Mouse (Mus musculus): ENCODE measurements around the gene Trip12.

Trip12 gene

GRCm38 (mm10) chr1:84860360-84861254 is 20.3 kb upstream of the Trip12 start:
- no peak for DNase-seq (ENCODE audit: extremely low read depth, insufficient read length, low spot score)

GRCm38 (mm10) chr1:84859597-84859996 is 19.3 kb upstream of the Trip12 start:
- no peak for DNase-seq (ENCODE audit: extremely low read depth, insufficient read length, low spot score)

- DNase-seq (ENCODE audit: extremely low read depth, insufficient read length, low spot score) = no peak
Measured at GRCm38 (mm10) chr1:84855756-84856155, 15.4 kb upstream of the Trip12 start.

GRCm38 (mm10) chr1:84854966-84855365 is 14.7 kb upstream of the Trip12 start:
- no peak for DNase-seq (ENCODE audit: extremely low read depth, insufficient read length, low spot score)

GRCm38 (mm10) chr1:84853721-84854120 is 13.4 kb upstream of the Trip12 start:
- DNase-seq (ENCODE audit: extremely low read depth, insufficient read length, low spot score) = no peak

- DNase-seq (ENCODE audit: extremely low read depth, insufficient read length, low spot score) = no peak
Measured at GRCm38 (mm10) chr1:84851512-84852235, 11.4 kb upstream of the Trip12 start.

GRCm38 (mm10) chr1:84850471-84850870 is 10.2 kb upstream of the Trip12 start:
- DNase-seq (ENCODE audit: extremely low read depth, insufficient read length, low spot score) = no peak

GRCm38 (mm10) chr1:84849804-84850203 is 9.5 kb upstream of the Trip12 start:
- DNase-seq (ENCODE audit: extremely low read depth, insufficient read length, low spot score) = no peak

- DNase-seq (ENCODE audit: extremely low read depth, insufficient read length, low spot score) = no peak
Measured at GRCm38 (mm10) chr1:84848801-84849455, 8.6 kb upstream of the Trip12 start.

- DNase-seq (ENCODE audit: extremely low read depth, insufficient read length, low spot score) = no peak
Measured at GRCm38 (mm10) chr1:84848335-84848734, 8.0 kb upstream of the Trip12 start.

- no peak for DNase-seq (ENCODE audit: extremely low read depth, insufficient read length, low spot score)
Measured at GRCm38 (mm10) chr1:84847698-84848097, 7.4 kb upstream of the Trip12 start.

- DNase-seq (ENCODE audit: extremely low read depth, insufficient read length, low spot score) = no peak
Measured at GRCm38 (mm10) chr1:84843366-84843765, 3.0 kb upstream of the Trip12 start.

- DNase-seq (ENCODE audit: extremely low read depth, insufficient read length, low spot score) = no peak
Measured at GRCm38 (mm10) chr1:84841061-84841460, 745 bp upstream of the Trip12 start.

- peak; percentile 93 for DNase-seq (ENCODE audit: extremely low read depth, insufficient read length, low spot score)
Measured at GRCm38 (mm10) chr1:84839309-84840017, 853 bp downstream of the Trip12 start, which contains the start of gene Fbxo36. Gene Fbxo36, plus strand, starts transcription at chr1:84839841.

- DNase-seq (ENCODE audit: extremely low read depth, insufficient read length, low spot score) = peak; percentile 71
Measured at GRCm38 (mm10) chr1:84838621-84839151, 1.6 kb downstream of the Trip12 start.

GRCm38 (mm10) chr1:84838156-84838555 is 2.2 kb downstream of the Trip12 start:
- DNase-seq (ENCODE audit: extremely low read depth, insufficient read length, low spot score) = no peak

GRCm38 (mm10) chr1:84837523-84838145 is 2.7 kb downstream of the Trip12 start:
- no peak for DNase-seq (ENCODE audit: extremely low read depth, insufficient read length, low spot score)

- no peak for DNase-seq (ENCODE audit: extremely low read depth, insufficient read length, low spot score)
Measured at GRCm38 (mm10) chr1:84825091-84825490, 15.2 kb downstream of the Trip12 start.

GRCm38 (mm10) chr1:84817596-84817995 is 22.7 kb downstream of the Trip12 start:
- DNase-seq (ENCODE audit: extremely low read depth, insufficient read length, low spot score) = no peak

- no peak for DNase-seq (ENCODE audit: extremely low read depth, insufficient read length, low spot score)
Measured at GRCm38 (mm10) chr1:84803788-84804187, 36.5 kb downstream of the Trip12 start.
